Mouse (Mus musculus): Measurements from ENCODE around the gene Plac8.

DNA sequence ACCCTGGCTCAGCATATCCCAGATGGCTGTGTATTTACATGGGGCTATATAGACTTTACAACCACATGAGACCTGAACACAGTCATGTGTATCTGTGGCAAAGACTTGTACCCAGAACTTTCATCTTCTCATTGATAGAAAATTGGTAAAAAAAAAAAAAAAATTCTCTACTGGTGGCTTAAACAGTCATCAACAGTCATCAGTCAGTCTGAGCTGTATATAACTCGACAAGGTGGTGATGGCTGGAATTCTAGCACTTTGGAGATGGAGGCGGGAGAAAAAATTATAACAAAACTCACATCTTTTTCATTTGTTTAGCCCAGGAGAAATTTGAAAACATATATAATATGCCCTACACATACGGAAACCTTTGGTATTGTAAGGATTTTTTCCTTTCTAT lies 3.2 kb downstream of the Plac8 start:
- TF ChIP-seq CTCF (IDR thresholded peaks at IDR 0.05) (no peak), POLR2A (IDR thresholded peaks at IDR 0.05; ENCODE audit: insufficient read depth, low read depth, low read length) (no peak)

Data from heart, adult 2 months (tissue).